Mouse (Mus musculus) gastrocnemius, postnatal 36 days (tissue): Measurements from ENCODE around the gene Nrip2. TPM values are rescaled to one million over a fixed set of nuclear protein-coding genes. Genes with fewer than 3 reads are reported as not detected.

Experiments used
- total RNA-seq, 2 experiments: library from RNA; stranded (reverse); gene quantifications; 2 replicates each; pipeline ENCODE4 v1.2.3; 2021

The Nrip2 gene
- total RNA-seq, 2 experiments from 2014 or later, result 1.4 to 1.5 TPM

Other genes starting within 250 kb of the Nrip2 start
- 1 to 10 TPM; 3.7 to 4.3 TPM for gene Tead4, start 98.5 kb upstream of the Nrip2 start, total RNA-seq
- gene Tulp3, start 43.4 kb upstream of the Nrip2 start, total RNA-seq, result 1 to 10 TPM; 5.8 to 6.6 TPM
- 1 to 10 TPM; 5.2 to 6.6 TPM for gene Rhno1, start 36.4 kb upstream of the Nrip2 start, total RNA-seq
- gene Foxm1, start 36.3 kb upstream of the Nrip2 start, total RNA-seq, result 1 to 10 TPM in 1 of 2 experiments, under 1 TPM in 1; 0.62 to 1.0 TPM
- not detected for gene Tex52, start 23.8 kb upstream of the Nrip2 start, total RNA-seq
- gene Gm44596, start 23.8 kb upstream of the Nrip2 start, total RNA-seq, result not detected
- gene Itfg2, start 25.6 kb downstream of the Nrip2 start, total RNA-seq, result 10 to 100 TPM; 15.3 to 19.5 TPM
- 100 to 1,000 TPM in 1 of 2 experiments, 10 to 100 TPM in 1; 97.6 to 114 TPM for gene Fkbp4, start 39.4 kb downstream of the Nrip2 start, total RNA-seq
- under 1 TPM in 1 of 2 experiments, not detected in 1; 0.41 TPM for gene Pzp, start 127.4 kb downstream of the Nrip2 start, total RNA-seq
- gene A2ml1, start 182.3 kb downstream of the Nrip2 start, total RNA-seq, result not detected
- not detected for gene Klrb1a, start 224.2 kb downstream of the Nrip2 start, total RNA-seq